Mouse (Mus musculus): Measurements from ENCODE around the gene Hist1h3g.
"Not testable (repeated sequence)": the region's sequence is repeated elsewhere in the genome, so short reads cannot be mapped to it uniquely, and the experiment has no call there.

Gene Hist1h3g

DNA sequence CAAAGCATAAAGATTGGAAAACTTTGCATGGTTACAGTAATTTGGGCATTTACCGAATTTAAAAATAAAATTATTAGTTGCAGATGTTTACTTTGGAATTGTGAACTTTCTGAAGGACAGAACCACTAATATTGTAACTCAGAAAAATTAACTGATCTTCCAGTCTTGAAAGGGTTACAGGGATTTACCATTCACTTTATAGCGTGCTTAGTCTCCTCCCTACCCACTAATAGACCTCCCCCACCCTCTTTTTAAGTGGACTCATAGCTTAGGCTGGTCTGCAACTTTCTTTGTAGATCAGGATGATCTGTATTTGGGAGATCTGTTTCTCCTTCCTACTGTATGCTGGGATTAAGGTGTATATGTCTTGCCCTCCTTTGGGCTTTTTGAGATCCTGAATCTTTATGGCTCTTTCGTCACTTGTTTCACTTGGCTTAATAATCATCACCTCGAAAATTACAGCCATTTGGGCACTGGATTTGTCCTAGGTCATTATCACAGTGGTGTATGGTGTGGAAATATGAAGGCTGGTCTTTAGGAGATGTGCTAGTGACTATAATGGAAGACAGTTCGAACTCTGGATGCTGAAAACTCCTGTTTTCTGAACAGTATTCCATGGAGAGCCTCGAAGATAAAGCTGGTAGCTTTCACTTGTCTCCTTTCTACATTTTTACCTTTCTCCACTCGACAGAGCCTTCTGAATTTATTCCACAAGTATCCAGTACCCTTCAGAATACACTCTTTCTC, 1.0 kb downstream of the Hist1h3g start:
- DNase-seq, result no peak

DNA sequence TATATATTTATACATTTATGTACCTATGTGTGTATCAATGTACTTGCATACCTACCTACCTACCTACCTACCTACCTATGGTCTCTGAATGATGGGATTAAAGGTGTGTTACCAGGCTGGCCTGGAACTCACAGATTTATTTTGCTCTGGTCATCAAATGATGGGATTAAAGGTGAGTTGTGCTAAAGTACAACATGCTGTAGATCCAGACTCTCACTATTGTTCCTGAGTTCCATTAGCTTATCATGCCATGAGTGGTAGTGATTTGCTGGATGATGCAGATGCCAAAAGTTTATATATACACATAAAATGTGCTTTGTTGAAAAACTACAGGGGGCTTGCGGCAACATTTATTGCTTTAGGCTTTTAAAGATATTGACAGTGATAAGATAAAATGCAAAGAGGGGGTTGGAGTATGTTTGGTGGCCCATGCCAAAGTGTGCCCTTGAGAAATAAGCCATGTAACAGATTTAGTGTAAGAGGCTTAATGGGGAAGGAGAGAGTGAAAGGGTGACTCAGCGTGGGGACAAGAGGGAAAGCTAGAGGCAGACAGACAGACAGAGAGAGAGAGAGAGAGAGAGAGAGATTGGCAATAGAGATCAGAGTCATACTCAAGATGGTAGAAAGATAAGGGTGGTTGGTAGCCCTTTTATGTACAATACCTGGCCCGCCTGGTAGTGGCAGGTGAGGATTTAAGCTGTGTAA, 1.9 kb downstream of the Hist1h3g start:
- DNase-seq, result no peak

DNA sequence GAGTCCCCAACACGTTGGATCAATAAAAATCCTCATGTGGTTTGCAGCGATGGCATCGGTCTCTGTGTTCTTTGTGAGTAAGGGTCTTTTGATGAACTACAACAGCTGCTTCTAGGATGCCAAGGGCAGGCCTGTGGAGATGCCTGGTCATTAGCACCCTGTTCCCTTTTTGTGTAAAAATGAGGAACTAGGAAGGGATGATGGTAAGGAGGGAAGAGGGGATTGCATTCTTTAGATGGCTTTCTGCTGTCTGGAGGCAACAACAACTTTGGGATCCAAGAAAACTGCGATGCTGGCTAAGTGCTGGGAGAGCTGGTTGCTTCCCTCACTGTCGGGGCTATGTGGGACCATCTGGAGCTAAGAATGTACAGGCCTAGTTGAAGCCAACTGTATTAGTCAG, 3.0 kb downstream of the Hist1h3g start:
- DNase-seq, result no peak

DNA sequence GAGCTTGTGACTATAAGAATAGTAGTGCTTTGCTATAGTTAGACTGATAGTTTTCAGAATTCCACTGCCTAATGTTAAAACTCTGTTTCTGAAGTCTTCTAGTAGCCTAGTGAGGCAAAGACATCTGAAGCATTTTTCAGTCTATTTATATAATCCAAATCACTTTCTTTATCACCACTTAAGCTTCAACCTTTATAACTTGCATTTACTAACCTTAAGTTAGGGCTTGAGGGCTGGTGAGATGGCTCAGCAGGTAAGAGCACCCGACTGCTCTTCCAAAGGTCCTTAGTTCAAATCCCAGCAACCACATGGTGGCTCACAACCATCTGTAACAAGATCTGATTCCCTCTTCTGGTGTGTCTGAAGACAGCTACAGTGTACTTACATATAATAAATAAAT, 4.6 kb downstream of the Hist1h3g start:
- DNase-seq, result not testable (repeated sequence)

DNA sequence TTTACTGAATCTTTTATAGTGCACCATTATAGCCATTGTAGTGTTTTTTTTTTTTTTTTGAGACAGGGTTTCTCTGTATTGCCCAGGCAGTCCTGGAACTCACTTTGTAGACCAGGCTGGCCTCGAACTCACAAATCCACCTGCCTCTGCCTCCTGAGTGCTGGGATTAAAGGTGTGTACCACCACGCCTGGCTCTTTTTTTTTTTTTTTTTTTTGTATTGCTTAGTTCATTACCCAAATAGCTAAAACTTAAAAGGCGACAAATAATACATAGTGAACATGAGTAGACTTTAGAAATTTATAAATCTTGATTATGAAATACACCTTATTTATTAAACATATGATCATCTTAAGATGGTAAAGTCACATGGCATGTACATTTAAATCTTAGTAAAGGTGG, 6.3 kb downstream of the Hist1h3g start:
- DNase-seq, result no peak

DNA sequence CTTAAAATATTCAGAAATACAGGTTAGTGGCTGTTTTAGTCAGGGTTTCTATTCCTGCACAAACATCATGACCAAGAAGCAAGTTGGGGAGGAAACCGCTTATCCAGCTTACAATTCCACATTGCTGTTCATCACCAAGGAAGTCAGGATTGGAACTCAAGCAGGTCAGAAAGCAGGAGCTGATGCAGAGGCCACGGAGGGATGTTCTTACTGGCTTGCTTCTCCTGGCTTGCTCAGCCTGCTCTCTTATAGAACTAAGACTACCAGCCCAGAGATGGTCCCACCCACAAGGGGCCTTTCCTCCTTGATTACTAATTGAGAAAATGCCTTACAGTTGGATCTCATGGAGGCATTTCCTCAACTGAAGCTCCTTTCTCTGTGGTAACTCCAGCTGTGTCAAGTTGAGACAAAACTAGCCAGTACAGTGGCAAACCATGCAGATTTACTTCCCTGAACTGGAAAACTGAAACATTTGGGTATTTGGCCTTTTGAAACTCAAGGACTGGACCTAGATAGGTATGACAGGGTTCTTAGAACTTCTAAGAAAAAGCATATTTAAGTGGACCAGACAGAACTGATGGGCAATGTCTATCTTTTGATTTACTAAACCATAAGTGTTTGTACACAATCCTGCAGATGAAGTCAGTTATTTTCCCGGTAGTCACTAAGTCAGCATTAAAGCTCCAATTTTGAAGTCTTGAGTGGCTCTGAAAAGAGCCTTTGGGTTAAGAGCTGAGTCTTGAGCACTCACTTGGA, 7.2 kb downstream of the Hist1h3g start:
- not testable (repeated sequence) for DNase-seq

DNA sequence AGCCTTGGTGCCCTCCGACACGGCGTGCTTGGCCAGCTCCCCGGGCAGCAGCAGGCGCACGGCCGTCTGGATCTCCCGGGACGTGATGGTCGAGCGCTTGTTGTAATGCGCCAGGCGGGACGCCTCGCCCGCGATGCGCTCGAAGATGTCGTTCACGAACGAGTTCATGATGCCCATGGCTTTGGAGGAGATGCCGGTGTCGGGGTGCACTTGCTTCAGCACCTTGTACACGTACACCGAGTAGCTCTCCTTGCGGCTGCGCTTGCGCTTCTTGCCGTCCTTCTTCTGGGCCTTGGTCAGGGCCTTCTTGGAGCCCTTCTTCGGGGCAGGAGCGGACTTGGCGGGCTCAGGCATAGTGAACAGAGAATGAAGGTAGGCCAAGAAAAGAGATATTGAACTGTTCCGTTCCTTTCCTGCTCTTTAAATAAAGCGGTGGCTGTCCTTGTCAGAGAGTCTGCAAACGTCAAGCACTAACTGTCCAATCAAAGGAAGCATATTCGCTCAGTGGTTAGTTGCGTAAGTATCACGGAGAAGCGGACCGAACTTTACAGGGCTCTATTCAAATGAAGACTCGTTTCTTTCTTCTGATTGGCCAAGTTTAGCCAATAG, 7.9 kb downstream of the Hist1h3g start, which contains the start of gene Hist1h2bh:
Hist1h2bh (minus strand) TSS at position 394 of the 609 bp plus-strand sequence.
- DNase-seq, result peak; percentile 42 to 54

DNA sequence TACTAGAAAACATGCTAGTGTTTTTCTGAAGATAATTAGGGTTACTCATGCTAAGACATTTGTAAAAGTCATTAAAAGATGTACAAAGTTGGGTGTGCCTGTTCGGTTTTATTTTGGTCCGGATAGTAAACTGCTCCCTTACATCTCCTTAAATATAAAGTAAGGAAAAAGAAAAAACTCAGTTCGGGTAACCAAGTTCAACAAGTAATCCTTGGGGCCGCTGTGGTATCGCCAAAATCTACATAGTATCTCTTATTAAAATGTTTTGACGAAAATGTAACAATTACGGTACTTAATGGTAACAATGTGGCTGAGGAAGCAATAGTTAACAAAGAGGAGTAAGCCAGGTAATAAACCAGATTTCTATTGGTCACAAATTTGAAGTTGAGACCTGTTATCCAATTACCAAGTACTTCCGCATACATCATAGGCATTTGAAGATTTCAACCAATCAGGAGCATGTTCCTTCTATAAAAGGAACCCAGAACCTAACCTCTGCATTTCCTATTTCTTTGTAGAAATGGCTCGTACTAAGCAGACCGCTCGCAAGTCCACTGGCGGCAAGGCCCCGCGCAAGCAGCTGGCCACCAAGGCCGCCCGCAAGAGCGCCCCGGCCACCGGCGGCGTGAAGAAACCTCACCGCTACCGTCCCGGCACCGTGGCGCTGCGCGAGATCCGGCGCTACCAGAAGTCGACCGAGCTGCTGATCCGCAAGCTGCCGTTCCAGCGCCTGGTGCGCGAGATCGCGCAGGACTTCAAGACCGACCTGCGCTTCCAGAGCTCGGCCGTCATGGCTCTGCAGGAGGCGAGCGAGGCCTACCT, 9.0 kb downstream of the Hist1h3g start, which contains the start of gene Hist1h3f:
Hist1h3f (plus strand) TSS at position 88 of the 822 bp plus-strand sequence.
- DNase-seq, result peak; percentile 69 to 78

DNA sequence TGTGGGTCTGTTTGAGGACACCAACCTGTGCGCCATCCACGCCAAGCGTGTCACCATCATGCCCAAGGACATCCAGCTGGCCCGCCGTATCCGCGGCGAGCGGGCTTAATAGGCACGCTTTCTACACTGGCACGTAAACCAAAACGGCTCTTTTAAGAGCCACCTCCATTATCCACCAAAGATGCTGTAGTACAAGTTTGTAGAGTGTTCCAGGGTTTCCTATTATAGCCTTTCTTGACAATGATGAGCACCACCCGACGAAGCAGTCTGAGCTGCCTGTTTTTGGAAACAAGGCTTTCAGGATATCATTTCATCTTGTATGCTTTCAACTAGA, 9.5 kb downstream of the Hist1h3g start:
- peak; percentile 26 to 35 for DNase-seq

DNA sequence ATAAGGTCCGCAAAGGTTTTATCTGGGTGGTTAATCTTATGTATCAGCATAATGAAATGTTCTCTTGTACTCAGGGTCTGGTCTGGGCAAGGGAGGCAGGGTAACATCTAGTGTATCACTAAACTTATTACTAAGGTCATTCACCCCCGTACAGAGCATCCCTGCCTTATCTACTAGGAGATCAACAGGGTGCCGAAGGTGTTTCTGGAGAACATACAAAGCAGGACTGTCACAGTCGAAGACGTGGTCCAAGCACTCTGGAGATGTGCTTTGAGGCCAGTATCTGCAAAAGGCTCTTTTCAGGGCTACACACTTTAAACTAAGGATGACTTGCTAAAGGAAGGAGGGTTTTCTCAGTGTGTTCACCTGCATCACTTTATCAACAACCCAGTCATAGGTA, 11.5 kb downstream of the Hist1h3g start:
- DNase-seq, result no peak

DNA sequence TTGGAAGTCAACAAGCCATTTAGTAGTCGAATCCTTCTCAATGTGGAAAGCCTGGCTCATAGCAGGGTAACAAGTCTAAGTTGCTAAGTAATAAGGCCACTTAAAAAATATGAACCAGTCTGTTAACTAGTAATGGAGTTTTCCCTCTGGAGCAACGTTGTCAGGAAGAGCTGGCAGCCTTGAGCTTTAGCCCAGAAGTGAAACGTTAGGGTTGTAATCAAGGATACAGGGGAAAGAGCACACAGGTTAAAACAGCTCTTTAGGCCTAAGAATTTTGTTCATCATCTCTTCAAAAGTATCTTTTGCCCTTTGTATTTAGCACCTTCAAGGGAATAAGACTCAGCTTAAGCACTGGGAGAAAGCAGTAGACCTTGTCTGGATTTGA, 15.5 kb downstream of the Hist1h3g start:
- DNase-seq, result no peak

DNA sequence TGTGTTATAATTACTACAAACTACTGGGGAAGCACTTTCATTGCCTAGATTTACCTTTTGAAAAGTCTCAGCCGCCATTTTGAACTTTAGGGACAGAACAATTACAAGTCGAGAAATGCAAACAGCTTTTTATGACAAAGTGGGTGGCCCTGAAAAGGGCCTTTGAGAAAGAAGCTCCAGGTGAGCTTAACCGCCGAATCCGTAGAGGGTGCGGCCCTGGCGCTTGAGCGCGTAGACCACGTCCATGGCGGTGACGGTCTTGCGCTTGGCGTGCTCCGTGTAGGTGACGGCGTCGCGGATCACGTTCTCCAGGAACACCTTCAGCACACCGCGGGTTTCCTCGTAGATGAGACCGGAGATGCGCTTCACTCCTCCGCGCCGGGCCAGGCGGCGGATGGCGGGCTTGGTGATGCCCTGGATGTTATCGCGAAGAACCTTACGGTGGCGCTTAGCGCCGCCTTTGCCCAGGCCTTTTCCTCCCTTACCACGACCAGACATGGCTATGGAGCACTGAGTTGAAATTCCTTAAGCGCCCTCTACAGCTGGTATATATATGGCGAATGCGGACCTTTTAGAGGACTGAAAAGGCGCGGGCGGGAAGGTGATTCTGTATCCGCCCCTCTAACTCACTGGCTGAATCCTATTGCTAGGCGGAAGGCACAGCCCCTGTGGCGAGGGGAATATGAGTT, 16.1 kb downstream of the Hist1h3g start, which contains the start of gene Hist1h4f:
Hist1h4f (minus strand) TSS at position 503 of the 689 bp plus-strand sequence.
- DNase-seq, result peak; percentile 87 to 89

DNA sequence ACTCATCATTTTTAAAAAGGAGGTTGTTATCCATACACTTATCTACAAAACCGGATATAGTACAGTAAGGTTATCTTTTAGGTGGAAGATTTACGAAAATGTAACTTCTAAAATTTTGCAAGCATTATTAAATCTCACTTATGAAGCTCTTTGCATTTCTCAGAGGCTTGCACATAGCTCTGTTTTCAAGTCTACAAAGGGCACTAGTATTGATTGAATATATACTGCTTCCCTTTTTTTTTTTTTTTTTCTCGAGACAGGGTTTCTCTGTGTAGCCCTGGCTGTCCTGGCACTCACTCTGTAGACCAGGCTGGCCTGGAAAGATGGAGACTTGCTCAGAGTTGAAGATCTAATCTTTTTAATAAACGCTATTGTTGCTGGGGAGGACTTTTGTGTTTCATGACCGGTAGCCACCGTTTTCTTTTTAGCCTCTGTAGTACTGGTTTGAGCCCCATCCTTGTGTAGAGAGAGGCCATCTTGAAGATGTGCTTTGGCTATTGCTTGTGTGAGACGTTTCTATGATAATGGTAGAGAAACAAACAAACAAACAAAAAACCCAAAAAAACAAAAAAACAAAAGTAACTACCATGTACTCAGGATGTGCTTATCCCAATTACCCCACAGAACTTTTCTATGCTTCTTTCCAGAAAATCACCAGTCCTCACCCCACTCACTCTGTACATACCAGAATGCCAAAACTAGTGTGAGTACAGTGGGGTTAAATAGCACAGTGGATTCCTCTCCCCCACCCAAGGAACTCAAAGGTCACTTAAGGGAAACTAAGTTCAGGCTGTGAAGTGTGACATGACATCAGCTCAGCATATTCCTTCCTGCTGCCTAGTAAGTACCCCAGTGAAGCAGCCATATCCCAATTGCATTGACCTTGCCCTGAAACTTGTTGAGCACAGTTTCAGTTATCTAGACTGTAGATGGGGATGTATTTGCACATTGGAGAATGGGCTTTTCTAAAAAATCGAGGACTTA, 17.0 kb downstream of the Hist1h3g start:
- no peak for DNase-seq

DNA sequence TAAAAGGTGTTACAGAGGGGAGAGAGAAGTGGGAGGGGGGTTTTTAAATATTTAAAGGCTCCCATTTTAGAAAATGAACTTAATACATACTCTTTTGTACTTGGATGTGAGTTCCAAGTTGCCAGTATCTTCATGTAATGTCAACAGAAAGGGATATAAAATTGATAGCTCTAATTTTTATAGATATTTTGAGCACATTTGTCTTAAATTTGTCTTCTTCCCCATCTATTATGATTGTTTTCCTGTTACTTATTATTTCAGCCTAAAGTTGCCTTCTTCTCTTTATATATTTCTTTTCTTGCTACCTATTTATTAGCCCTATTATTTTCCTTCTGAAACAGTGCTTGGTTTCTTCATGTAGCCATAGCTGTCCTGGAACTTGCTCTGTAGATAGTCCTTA, 17.7 kb downstream of the Hist1h3g start, which contains the start of gene Hist1h1d:
Hist1h1d (plus strand) TSS at position 301 of the 400 bp plus-strand sequence.
- DNase-seq, result no peak

DNA sequence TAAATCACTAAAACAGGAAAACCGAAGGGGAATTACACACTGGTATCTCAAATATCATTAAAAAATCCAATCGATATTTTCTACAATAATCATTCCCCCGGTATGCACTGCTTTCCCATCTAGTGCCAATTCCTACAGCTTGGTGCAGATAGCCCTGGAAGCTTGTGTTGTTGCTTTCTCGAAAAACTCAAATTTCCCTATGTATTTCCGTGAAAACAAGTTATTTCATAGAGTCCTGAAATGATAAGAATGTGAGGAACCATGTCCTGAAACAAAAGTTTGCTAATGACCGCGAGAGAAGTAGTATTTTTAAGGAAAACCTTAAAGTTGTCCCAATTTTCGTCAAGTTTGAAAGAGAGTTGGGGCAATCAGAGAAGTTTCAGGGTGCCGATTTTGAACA, 19.2 kb downstream of the Hist1h3g start:
- no peak for DNase-seq

DNA sequence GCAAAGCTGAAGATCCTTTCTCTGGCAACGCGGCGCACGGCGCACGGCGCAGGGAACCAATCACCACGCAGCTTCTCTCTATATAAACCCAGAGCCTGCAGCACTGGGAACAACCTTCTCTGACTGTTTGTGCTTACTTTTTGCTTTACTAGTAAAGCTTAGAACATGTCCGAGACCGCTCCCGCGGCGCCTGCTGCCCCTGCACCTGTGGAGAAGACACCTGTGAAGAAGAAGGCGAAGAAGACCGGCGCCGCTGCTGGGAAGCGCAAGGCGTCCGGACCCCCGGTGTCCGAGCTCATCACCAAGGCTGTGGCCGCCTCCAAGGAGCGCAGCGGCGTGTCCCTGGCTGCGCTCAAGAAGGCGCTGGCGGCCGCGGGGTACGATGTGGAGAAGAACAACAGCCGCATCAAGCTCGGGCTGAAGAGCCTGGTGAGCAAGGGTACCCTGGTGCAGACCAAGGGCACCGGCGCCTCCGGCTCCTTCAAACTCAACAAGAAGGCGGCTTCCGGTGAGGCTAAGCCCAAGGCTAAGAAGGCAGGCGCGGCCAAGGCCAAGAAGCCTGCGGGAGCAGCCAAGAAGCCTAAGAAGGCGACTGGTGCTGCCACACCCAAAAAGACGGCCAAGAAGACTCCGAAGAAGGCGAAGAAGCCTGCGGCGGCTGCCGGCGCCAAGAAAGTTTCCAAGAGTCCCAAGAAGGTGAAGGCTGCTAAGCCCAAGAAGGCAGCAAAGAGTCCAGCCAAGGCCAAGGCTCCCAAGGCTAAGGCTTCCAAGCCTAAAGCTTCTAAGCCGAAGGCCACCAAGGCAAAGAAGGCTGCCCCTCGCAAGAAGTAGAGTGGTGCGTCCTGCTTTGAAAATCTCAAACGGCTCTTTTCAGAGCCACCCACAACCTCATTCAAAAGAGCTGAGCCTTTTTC, 20.0 kb downstream of the Hist1h3g start:
- peak; percentile 77 to 83 for DNase-seq

DNA sequence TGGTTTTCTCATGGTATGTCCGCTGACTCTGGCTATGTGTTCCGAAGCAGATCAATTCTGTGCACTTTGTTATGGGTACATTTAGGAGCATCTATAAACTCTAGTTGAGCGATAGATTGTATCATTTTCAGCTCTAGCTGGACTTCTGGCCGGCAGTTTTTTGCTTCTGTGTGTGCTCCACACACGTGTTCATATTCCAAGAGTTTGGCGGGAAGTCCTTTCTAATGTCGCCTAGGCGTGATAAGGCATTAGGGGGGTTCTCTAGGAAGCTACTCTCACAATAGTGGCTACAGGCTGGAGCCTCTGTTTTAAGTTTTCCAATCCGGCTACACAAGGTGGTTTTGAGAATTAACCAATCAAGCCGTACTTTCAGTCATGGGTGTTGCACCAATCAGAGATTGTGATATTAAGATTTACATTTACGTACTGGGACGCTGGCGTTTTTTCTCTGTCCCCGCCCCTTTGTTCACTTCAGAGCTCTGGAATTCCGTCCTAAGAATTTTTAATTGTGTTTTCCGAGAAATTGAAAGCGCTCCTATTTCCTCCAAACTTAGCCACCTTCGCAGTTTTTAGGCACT, 20.7 kb downstream of the Hist1h3g start:
- peak; percentile 64 to 77 for DNase-seq

DNA sequence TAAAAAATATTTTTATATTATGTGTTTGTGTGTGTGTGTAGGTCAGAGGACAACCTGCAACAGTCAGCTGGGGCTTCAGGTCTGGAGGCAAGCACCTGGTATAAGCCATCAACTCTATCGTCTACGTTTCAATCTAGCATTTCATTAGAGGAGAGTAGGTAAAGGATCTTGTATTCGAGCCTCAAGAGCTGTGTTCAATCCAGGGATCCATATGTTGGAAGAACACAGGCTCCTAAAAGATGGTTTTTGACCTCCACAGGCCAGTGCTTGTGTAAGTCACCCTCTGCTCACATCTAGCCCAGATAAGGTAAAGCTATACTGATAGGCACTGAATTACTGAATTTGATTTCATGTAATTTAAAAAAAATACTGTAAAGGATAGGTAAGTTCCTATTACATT, 21.7 kb downstream of the Hist1h3g start:
- DNase-seq, result no peak

DNA sequence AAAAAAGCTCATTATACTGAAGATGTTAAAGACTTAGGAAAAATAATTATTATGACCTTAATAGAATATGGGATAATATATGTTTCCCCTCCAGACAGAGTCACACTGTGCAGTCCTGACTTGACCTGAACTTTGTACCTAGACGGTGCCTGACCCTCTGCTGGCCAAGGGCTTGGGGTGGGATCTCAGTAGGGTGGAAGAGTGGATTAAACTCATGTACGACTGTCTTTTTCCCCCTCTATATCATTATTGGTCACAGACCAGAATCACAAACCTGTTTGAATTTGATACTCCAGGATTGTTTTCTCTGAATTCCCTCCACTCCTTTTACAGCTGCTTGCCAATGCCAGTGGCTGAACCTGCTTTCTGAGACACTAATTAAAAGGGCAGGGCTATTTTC, 25.5 kb downstream of the Hist1h3g start:
- not testable (repeated sequence) for DNase-seq

All from cerebellum, postnatal 25 days (tissue).